Mouse (Mus musculus) CH12.LX (cell line): ENCODE data around the gene Mb. TPM values are rescaled to one million over a fixed set of nuclear protein-coding genes. Genes with fewer than 3 reads are reported as not detected.

ENCODE experiments used
- DNase-seq: peaks from one replicate; pipeline ENCODE4 v3.0.0-alpha.2; 2013; ENCODE audit errors: extremely low read depth
- H3K27ac ChIP-seq: 2 replicates; pipeline ENCODE4 v1.5.1; 2012; ENCODE audit warnings: low read depth, mild to moderate bottlenecking, control low read depth, moderate library complexity; ENCODE audit not compliant: insufficient read depth
- H3K27me3 ChIP-seq: replicated peaks from 2 replicates; pipeline ENCODE3; 2012; ENCODE audit warnings: inconsistent platforms
- H3K36me3 ChIP-seq, 2 experiments: replicated peaks in 1 of 2; 2 replicates each; pipeline versions ENCODE3 to v1.6.1; 2012; ENCODE audit warnings: inconsistent platforms in 1 of 2, low read length in 1 of 2, mild to moderate bottlenecking in 1 of 2, mixed read lengths in 1 of 2, moderate library complexity in 1 of 2; ENCODE audit not compliant: control insufficient read depth in 1 of 2, insufficient read depth in 1 of 2
- H3K4me1 ChIP-seq, 2 experiments: 2 replicates each; pipeline ENCODE4 v1.6.1; 2012; ENCODE audit warnings: inconsistent platforms in 1 of 2, moderate library complexity in 1 of 2; ENCODE audit not compliant: insufficient read depth in 2 of 2, control insufficient read depth in 1 of 2
- H3K4me2 ChIP-seq: 2 replicates; pipeline ENCODE4 v1.6.1; 2012; ENCODE audit warnings: low read depth, mild to moderate bottlenecking, control low read depth; ENCODE audit not compliant: poor library complexity, insufficient read depth, severe bottlenecking
- H3K4me3 ChIP-seq, 3 experiments: fragments of 150-350 bp in 1 of 3; sonication (generic) in 1 of 3; replicated peaks in 1 of 3; 2 replicates each; pipeline versions ENCODE3 to v1.5.1; 2011 to 2012; ENCODE audit warnings: low read depth in 2 of 3, low read length in 2 of 3, mild to moderate bottlenecking in 2 of 3, moderate library complexity in 2 of 3, control low read depth in 1 of 3, improper control_type of control experiment in 1 of 3, inconsistent platforms in 1 of 3, mixed read lengths in 1 of 3; ENCODE audit not compliant: poor library complexity in 1 of 3
- H3K79me2 ChIP-seq: replicated peaks from 2 replicates; pipeline ENCODE4 v1.6.1; 2012; ENCODE audit warnings: mild to moderate bottlenecking, moderate library complexity; ENCODE audit not compliant: control insufficient read depth, poor library complexity, insufficient read depth, severe bottlenecking; ENCODE audit errors: extremely low read depth
- H3K9ac ChIP-seq: 2 replicates; pipeline ENCODE4 v1.6.1; 2012; ENCODE audit warnings: low read depth, mild to moderate bottlenecking, control low read depth, moderate library complexity; ENCODE audit not compliant: insufficient read depth
- H3K9me3 ChIP-seq: replicated peaks from 2 replicates; pipeline ENCODE3; 2012; ENCODE audit warnings: low read length, inconsistent platforms, mixed read lengths
- CHD2 ChIP-seq: IDR thresholded peaks from 2 replicates; pipeline ENCODE4 v1.6.1; 2011; ENCODE audit warnings: low read length, improper control_type of control experiment
- HCFC1 ChIP-seq: IDR thresholded peaks from 2 replicates; pipeline ENCODE4 v1.6.1; 2012; ENCODE audit warnings: low read depth, mild to moderate bottlenecking, inconsistent platforms, low read length, improper control_type of control experiment
- JUN ChIP-seq: IDR thresholded peaks from 2 replicates; pipeline ENCODE4 v1.6.1; 2011; ENCODE audit warnings: low read depth, mild to moderate bottlenecking, low read length, improper control_type of control experiment, moderate library complexity; ENCODE audit not compliant: insufficient read depth
- MAFK ChIP-seq: IDR thresholded peaks from 2 replicates; pipeline ENCODE4 v1.6.1; 2011; ENCODE audit warnings: low read length, improper control_type of control experiment; ENCODE audit not compliant: insufficient replicate concordance
- MAX ChIP-seq: IDR thresholded peaks from 2 replicates; pipeline ENCODE4 v1.6.1; 2011; ENCODE audit warnings: low read length, improper control_type of control experiment
- NRF1 ChIP-seq: IDR thresholded peaks from 2 replicates; pipeline ENCODE4 v1.6.1; 2014; ENCODE audit warnings: low read depth, mild to moderate bottlenecking, inconsistent platforms, low read length, improper control_type of control experiment, moderate library complexity
- RAD21 ChIP-seq: IDR thresholded peaks from 2 replicates; pipeline ENCODE4 v1.6.1; 2011; ENCODE audit warnings: low read depth, mild to moderate bottlenecking, low read length, improper control_type of control experiment, moderate library complexity
- SMC3 ChIP-seq: IDR thresholded peaks from 2 replicates; pipeline ENCODE4 v1.6.1; 2011; ENCODE audit warnings: low read depth, low read length, improper control_type of control experiment
- TCF12 ChIP-seq: IDR thresholded peaks from 2 replicates; pipeline ENCODE4 v1.6.1; 2014; ENCODE audit warnings: low read depth, mild to moderate bottlenecking, inconsistent platforms, low read length, improper control_type of control experiment
- ZC3H11A ChIP-seq: IDR thresholded peaks from 2 replicates; pipeline ENCODE4 v1.6.1; 2012; ENCODE audit warnings: low read depth, mild to moderate bottlenecking, inconsistent platforms, low read length, improper control_type of control experiment
- ZMIZ1 ChIP-seq: IDR thresholded peaks from 2 replicates; pipeline ENCODE4 v1.6.1; 2012; ENCODE audit warnings: low read depth, mild to moderate bottlenecking, inconsistent platforms, low read length, improper control_type of control experiment
- ZNF384 ChIP-seq: IDR thresholded peaks from 2 replicates; pipeline ENCODE4 v1.6.1; 2012; ENCODE audit warnings: low read depth, low read length, improper control_type of control experiment, inconsistent platforms
- dilution Hi-C: fragments of 300-500 bp; cut with MboI; formaldehyde crosslinking; loops from 2 replicates; pipeline ENCODE4 v1.14.3; 2020; ENCODE audit warnings: low sequenced_read_pairs; ENCODE audit not compliant: extremely low pct_unique_long_range_greater_than_20kb, extremely low pct_ligation_motif_present
- in situ Hi-C: fragments of 300-500 bp; cut with MboI; formaldehyde crosslinking; loops from 3 replicates; pipeline ENCODE4 v1.14.3; 2019; ENCODE audit warnings: low sequenced_read_pairs, low pct_ligation_motif_present, low pct_unique_long_range_greater_than_20kb, mixed read lengths
- polyA plus RNA-seq: library from polyadenylated mRNA; unstranded; fragments of >175 nt; gene quantifications from 2 replicates; pipeline ENCODE4 v1.2.1, GENCODE M21; 2012; ENCODE audit warnings: low read depth; ENCODE audit not compliant: insufficient read length
- total RNA-seq, 2 experiments: library from RNA; depleted of rRNA; stranded (reverse); fragments of 300-350 nt in 1 of 2; fragments of >200 nt in 1 of 2; gene quantifications; 2 replicates each; pipeline ENCODE4 v1.2.3; 2012 to 2014

The Mb gene
- total and polyA plus RNA-seq, 3 experiments: not detected

DNA sequence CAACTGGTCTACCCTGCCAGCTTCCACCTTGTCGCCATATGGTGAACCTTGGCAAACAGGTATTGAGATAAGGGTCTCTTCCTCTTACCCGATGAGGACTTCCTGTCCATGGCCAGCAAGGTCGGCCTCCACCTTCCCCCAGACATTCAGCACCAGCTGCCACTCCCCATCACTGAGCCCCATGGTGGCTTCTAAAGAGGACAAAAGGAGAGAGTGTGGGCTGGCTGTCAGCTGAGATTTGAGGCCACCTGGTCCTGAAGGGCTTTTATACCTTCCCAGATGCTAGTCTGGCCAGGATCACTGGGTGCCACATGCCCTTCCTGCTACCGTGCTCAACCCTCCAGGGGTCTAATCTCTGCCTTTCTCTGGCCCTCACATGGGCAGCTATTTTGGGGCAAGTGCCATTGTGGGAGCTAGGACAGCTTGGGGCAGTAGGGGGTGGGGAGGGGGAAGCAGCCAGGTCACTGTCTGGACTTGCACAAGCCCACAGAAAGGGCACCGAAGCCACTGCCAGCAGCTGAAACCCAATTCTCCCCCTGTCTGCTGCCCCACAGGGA is 28.0 kb downstream of the Mb start:
- H3K9me3 ChIP-seq: no peaks in the 10 kb centered on the region
- no peaks in the 10 kb centered on the region for H3K79me2 ChIP-seq
- H3K4me3 ChIP-seq: no peak overlapping the region
- H3K27me3 ChIP-seq: peaks cover 93% of the 10 kb centered on the region
- DNase-seq: no peak
- peaks cover 7 to 9% of the 10 kb centered on the region in 2 experiments; a peak in 3 of 4 replicates for H3K4me1 ChIP-seq
- no peak overlapping the region for H3K9ac ChIP-seq
- TF ChIP-seq NRF1: no peak
- no peak for TF ChIP-seq ZC3H11A
- H3K36me3 ChIP-seq: no peaks in the 10 kb centered on the region
- in situ Hi-C loops: no loop called here
- dilution Hi-C loops: no loop called here
- H3K4me2 ChIP-seq: no peak overlapping the region
- no peak overlapping the region for H3K27ac ChIP-seq

DNA sequence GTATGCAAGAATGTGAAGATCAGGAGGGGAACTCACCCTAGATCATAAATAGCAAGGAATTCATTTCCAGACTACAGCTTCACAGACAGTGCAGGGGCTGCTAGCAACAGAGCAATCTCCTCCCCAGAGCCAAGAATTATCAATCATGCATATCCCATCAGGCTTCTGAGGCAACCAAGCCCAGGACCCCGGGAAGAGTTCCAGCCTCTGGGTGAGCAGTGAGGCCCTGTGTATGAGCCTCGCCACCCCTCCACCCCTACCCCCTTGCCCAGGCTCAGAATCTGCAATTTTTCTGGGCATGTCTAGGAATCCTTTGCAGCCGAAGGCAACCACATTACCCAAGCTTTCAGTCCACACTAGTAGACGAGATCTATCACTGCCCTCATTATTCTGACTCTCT is 28.6 kb downstream of the Mb start:
- Histone ChIP-seq H3K4me1 (peaks cover 7 to 9% of the 10 kb centered on the region in 2 experiments; a peak in 3 of 4 replicates), H3K79me2 (no peaks in the 10 kb centered on the region), H3K4me3 (no peak overlapping the region), H3K36me3 (no peaks in the 10 kb centered on the region), H3K27me3 (peaks cover 93% of the 10 kb centered on the region), H3K9me3 (no peaks in the 10 kb centered on the region), H3K27ac (no peak overlapping the region), H3K9ac (no peak overlapping the region), H3K4me2 (no peak overlapping the region)
- in situ Hi-C loops: no loop called here
- no peak for DNase-seq
- TF ChIP-seq CHD2 (no peak), MAX (no peak), RAD21 (no peak), SMC3 (no peak)
- dilution Hi-C loops: no loop called here

DNA sequence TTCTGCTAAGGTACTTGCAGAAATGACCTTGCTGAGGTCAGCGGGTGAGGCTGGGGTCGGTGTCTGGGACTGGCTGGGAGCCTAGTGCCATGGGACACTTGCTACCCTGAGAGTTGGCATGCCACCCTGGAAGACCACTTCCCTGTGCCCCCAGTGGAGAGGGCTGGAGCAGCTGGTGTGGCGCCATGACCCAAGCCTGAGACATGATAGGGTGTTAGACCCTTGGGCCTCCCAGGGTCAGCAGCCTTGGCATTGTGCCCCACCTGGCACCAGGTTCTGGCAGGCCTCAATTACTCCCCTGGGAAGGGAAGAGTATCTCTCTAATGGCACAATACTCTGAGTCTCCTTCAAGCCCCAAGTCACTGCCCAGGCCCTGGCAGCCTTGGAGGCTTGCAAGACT is 29.4 kb downstream of the Mb start:
- Histone ChIP-seq H3K4me2 (no peak overlapping the region), H3K4me1 (peaks cover 7 to 9% of the 10 kb centered on the region in 2 experiments; a peak in 3 of 4 replicates), H3K4me3 (no peak overlapping the region), H3K9me3 (no peaks in the 10 kb centered on the region), H3K27ac (no peak overlapping the region), H3K79me2 (no peaks in the 10 kb centered on the region), H3K9ac (no peak overlapping the region), H3K36me3 (no peaks in the 10 kb centered on the region), H3K27me3 (peaks cover 95% of the 10 kb centered on the region)
- DNase-seq: no peak
- in situ Hi-C loops: no loop called here
- no peak for TF ChIP-seq ZNF384
- no peak for TF ChIP-seq MAFK
- no peak for TF ChIP-seq JUN
- no peak for TF ChIP-seq ZMIZ1
- no peak for TF ChIP-seq TCF12
- no peak for TF ChIP-seq HCFC1
- dilution Hi-C loops: no loop called here
